Mouse (Mus musculus): Measurements from ENCODE around the gene Xxylt1.

DNA sequence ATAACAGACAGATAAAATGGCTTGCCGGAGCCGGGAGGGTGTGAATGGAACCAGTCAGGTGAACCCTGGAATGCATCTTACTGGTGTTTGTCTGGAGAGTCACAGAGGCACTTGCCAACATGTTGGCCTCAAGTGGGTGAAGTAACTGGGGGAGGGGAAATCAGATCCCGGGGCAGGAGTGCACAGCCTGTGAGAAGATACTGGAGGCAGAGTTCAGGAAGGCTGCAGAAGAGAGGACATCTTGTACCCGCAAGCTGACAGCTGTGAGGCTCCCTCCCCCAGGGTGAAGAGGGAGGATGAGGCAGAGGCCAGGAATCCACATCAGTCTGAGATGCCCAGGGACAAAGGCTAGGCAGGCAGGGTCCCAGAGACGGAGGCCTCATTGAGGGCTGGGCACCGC lies 116.8 kb downstream of the Xxylt1 start:
- TF ChIP-seq CTCF (IDR thresholded peaks at IDR 0.05; ENCODE audit: control insufficient read depth, insufficient read depth, low read length) (no peak), POLR2A (IDR thresholded peaks at IDR 0.05; ENCODE audit: borderline replicate concordance, control insufficient read depth, low read depth, low read length) (no peak)
